In genomic region chr12:109528263-109528545, GRCm38 (mm10) we compare ENCODE assay signal across 7 mouse cellular contexts.
DNase-seq lines count a peak whose midpoint lies in the region; ATAC-seq and TF ChIP-seq lines count a peak whose summit lies in the region.

No protein-coding gene starts in this region.

- peak overlapping the region; percentile 36 for H3K9ac ChIP-seq in lung, embryonic 14.5 days
- peak overlapping the region; percentile 48; the same call in 1 of the 2 replicates for H3K9ac ChIP-seq in forebrain, embryonic 13.5 days
- H3K9ac ChIP-seq in kidney, postnatal 0 days (ENCODE audit: low read depth, low read length), result no peak overlapping the region
- H3K9ac ChIP-seq in midbrain, embryonic 16.5 days (ENCODE audit: low read depth, low read length), result no peak overlapping the region

- no peak overlapping the region for H3K27ac ChIP-seq in lung, embryonic 14.5 days (ENCODE audit: low read depth)
- H3K27ac ChIP-seq in forebrain, embryonic 13.5 days, result no peak overlapping the region
- no peak overlapping the region for H3K27ac ChIP-seq in kidney, postnatal 0 days
- H3K27ac ChIP-seq in midbrain, embryonic 16.5 days (ENCODE audit: low read length), result no peak overlapping the region

- peak overlapping the region; percentile 64 for H3K4me2 ChIP-seq in lung, embryonic 14.5 days
- H3K4me2 ChIP-seq in forebrain, embryonic 13.5 days, result peak overlapping the region; percentile 56
- peak overlapping the region; percentile 51 for H3K4me2 ChIP-seq in kidney, postnatal 0 days (ENCODE audit: low read length)
- H3K4me2 ChIP-seq in midbrain, embryonic 16.5 days (ENCODE audit: low read length), result peak overlapping the region; percentile 47

- H3K9me3 ChIP-seq in lung, embryonic 14.5 days (ENCODE audit: low read depth, low read length), result peaks cover 33% of the 10 kb centered on the region
- H3K9me3 ChIP-seq in forebrain, embryonic 13.5 days (replicated peaks), result peaks cover 48% of the 10 kb centered on the region
- peaks cover 3% of the 10 kb centered on the region; the same call in 1 of the 2 replicates for H3K9me3 ChIP-seq in kidney, postnatal 0 days (replicated peaks; ENCODE audit: low read length)
- H3K9me3 ChIP-seq in midbrain, embryonic 16.5 days (replicated peaks; ENCODE audit: control insufficient read depth, low read length, poor library complexity, severe bottlenecking), result peaks cover 25% of the 10 kb centered on the region; the same call in 1 of the 2 replicates

- H3K36me3 ChIP-seq in lung, embryonic 14.5 days (ENCODE audit: insufficient read depth), result no peaks in the 10 kb centered on the region
- 0 out of 2 replicates have a peak, but pooled peaks cover 3% of the 10 kb centered on the region for H3K36me3 ChIP-seq in forebrain, embryonic 13.5 days (ENCODE audit: poor library complexity, severe bottlenecking)
- no peaks in the 10 kb centered on the region for H3K36me3 ChIP-seq in kidney, postnatal 0 days (ENCODE audit: insufficient read depth, low read length)
- no peaks in the 10 kb centered on the region for H3K36me3 ChIP-seq in midbrain, embryonic 16.5 days (ENCODE audit: control insufficient read depth, insufficient read depth, low read length)

- H3K27me3 ChIP-seq in lung, embryonic 14.5 days (ENCODE audit: insufficient read depth, low read length), result no peaks in the 10 kb centered on the region
- H3K27me3 ChIP-seq in forebrain, embryonic 13.5 days, result 0 out of 2 replicates have a peak, but pooled peaks cover 4% of the 10 kb centered on the region
- H3K27me3 ChIP-seq in kidney, postnatal 0 days (ENCODE audit: insufficient read depth, low read length), result no peaks in the 10 kb centered on the region
- H3K27me3 ChIP-seq in midbrain, embryonic 16.5 days (ENCODE audit: control insufficient read depth, insufficient read depth, low read depth, low read length), result no peaks in the 10 kb centered on the region

- ATAC-seq in lung, embryonic 14.5 days (ENCODE audit: insufficient read depth), result no peak
- no peak for ATAC-seq in forebrain, embryonic 13.5 days
- 0 out of 2 replicates have a peak, but pooled peaks have one; percentile 7 for ATAC-seq in kidney, postnatal 0 days (replicated peaks; ENCODE audit: low FRiP score, low read depth)
- ATAC-seq in midbrain, embryonic 16.5 days, result 0 out of 2 replicates have a peak, but pooled peaks have one; percentile 28

- DNase-seq in lung, embryonic 14.5 days, result peak; percentile 71
- no peak for DNase-seq in lung, adult 2 months
- no peak for DNase-seq in kidney, postnatal 0 days (ENCODE audit: low spot score)
- DNase-seq in embryo, embryonic 9.5 days (ENCODE audit: extremely low spot score), result no peak
- no peak for DNase-seq in thymus, postnatal 25 days

- 58% methylated on average over 27 of the region's 27 CpGs for WGBS in lung, embryonic 14.5 days
- 54% methylated on average over 27 of the region's 27 CpGs for WGBS in lung, adult 2 months
- WGBS in forebrain, embryonic 13.5 days, result 53% methylated on average over 27 of the region's 27 CpGs
- 57% methylated on average over 27 of the region's 27 CpGs for WGBS in kidney, postnatal 0 days
- WGBS in midbrain, embryonic 16.5 days, result 50% methylated on average over 27 of the region's 27 CpGs

- no peak for TF ChIP-seq CTCF in lung, embryonic 14.5 days (IDR thresholded peaks at IDR 0.05; ENCODE audit: low read depth)
- TF ChIP-seq CTCF in lung, adult 2 months (IDR thresholded peaks at IDR 0.05; ENCODE audit: insufficient read depth, low read length), result no peak
- no peak for TF ChIP-seq CTCF in kidney, postnatal 0 days (IDR thresholded peaks at IDR 0.05; ENCODE audit: low read depth)

- TF ChIP-seq POLR2A in lung, adult 2 months (IDR thresholded peaks at IDR 0.05; ENCODE audit: borderline replicate concordance, extremely low read depth, low read depth, low read length), result no peak

- peaks cover 13% of the 10 kb centered on the region; the same call in 1 of the 2 replicates for H3K4me1 ChIP-seq in lung, embryonic 14.5 days (ENCODE audit: insufficient read depth)
- H3K4me1 ChIP-seq in lung, adult 2 months (ENCODE audit: control insufficient read depth, insufficient read depth, low read length), result no peaks in the 10 kb centered on the region
- H3K4me1 ChIP-seq in forebrain, embryonic 13.5 days, result peaks cover 15% of the 10 kb centered on the region; the same call in 1 of the 2 replicates
- H3K4me1 ChIP-seq in kidney, postnatal 0 days (replicated peaks; ENCODE audit: insufficient read depth, low read length), result no peaks in the 10 kb centered on the region; the same call in 1 of the 2 replicates
- H3K4me1 ChIP-seq in midbrain, embryonic 16.5 days (ENCODE audit: control insufficient read depth, insufficient read depth, low read length), result no peaks in the 10 kb centered on the region

- peak overlapping the region; percentile 31 for H3K4me3 ChIP-seq in lung, embryonic 14.5 days (ENCODE audit: low read depth, low read length)
- H3K4me3 ChIP-seq in lung, adult 2 months (replicated peaks; ENCODE audit: extremely low read depth, low read depth, low read length), result no peak overlapping the region
- H3K4me3 ChIP-seq in forebrain, embryonic 13.5 days, result peak overlapping the region; percentile 28
- H3K4me3 ChIP-seq in kidney, postnatal 0 days (replicated peaks; ENCODE audit: low read depth, low read length), result peak overlapping the region; percentile 15; the same call in 1 of the 2 replicates
- H3K4me3 ChIP-seq in midbrain, embryonic 16.5 days (ENCODE audit: low read depth, low read length), result peak overlapping the region; percentile 22; the same call in 1 of the 2 replicates

Comparison
In these comparisons a context has a peak if more than half of its experiments do, and no peak if none do; other contexts are left out.
1. ATAC-seq: peak in kidney, postnatal 0 days (single experiment) and midbrain, embryonic 16.5 days (single experiment); none in lung, embryonic 14.5 days (single experiment) and forebrain, embryonic 13.5 days (single experiment).
2. H3K9ac ChIP-seq: peak in lung, embryonic 14.5 days (single experiment) and forebrain, embryonic 13.5 days (single experiment); none in kidney, postnatal 0 days (single experiment) and midbrain, embryonic 16.5 days (single experiment).
3. Peak in every context shown above with its lines, with median percentiles within 50 percentile points of each other: H3K4me2 ChIP-seq.